Mouse (Mus musculus): Measurements from ENCODE around the gene Btbd2. TPM values are rescaled to one million over a fixed set of nuclear protein-coding genes. Genes with fewer than 3 reads are reported as not detected.

Btbd2 gene
- polyA plus RNA-seq, 1 experiment from 2014 or later = 80.6 TPM

DNA sequence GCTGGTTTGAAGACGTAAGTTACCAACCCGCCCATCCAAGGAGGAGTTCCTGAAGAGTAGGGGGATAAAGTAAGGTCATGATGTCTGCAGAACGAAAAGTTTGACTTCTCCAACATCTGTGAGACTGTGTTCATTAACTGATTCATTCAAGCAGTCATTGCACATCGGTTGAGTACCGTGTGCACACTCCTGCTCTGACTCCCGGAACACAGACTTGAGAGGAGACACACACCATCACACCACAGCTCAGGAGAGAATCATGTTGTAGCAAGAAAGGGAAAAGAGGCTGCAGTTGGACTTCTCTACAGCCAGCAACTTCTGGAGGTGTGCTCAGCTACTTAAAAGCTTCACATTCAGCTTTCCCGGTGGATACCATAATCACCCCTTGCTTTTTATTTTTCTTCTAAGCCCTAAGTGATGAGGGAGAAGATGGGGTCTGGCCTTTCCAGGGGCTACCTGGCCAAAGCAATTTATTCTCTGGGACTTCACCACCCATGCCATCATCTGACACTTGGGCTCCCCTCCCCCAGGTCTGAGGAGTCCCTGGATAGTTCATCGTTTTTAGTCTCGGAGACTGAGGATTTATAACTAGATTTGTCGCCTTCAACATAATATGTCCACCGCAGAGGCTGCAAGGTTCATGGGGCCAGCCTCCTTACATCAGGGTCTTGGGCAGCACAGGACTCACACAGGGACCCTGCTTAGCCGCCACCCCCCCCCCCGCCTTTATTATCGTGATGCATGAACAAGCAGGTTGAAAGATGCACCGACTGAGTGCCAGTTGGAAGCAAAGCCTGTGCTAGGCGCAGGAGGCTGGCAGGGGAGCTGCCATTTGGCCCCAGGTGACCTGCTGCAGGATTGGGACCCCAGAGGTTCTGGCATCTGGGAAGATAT, 35.8 kb downstream of the Btbd2 start:
- H3K9ac ChIP-seq (replicated peaks) = peak overlapping the region; percentile 65
- no peaks in the 10 kb centered on the region for H3K9me3 ChIP-seq
- peak overlapping the region; percentile 96 for H3K27ac ChIP-seq
- ATAC-seq = no peak
- no peaks in the 10 kb centered on the region for H3K27me3 ChIP-seq
- peak overlapping the region; percentile 70 for H3K4me2 ChIP-seq (replicated peaks)
- peaks cover 35% of the 10 kb centered on the region for H3K4me1 ChIP-seq (replicated peaks)
- peak overlapping the region; percentile 83 for H3K4me3 ChIP-seq (replicated peaks)
- 48% methylated on average over 16 of the region's 16 CpGs for WGBS
- peaks cover 4% of the 10 kb centered on the region for H3K36me3 ChIP-seq

DNA sequence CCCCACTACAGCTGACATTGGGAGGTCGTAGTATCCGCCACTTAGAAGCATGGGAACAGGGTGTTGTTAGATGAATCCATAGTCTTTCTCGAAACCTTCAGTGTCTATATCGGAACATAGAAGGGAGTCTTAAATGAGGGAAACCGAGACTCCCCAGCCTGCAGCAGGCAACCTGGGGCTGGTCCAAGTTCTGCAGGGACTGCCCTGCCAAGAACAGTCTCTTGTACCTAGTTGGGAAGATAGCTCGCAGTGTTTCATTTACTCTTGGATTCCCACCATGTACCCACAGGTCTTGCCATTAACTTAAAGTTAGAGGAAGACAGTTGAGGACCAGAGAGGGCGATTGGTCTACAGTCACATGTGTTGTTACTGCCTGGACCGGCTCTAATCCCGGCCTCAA, 36.5 kb downstream of the Btbd2 start:
- Histone ChIP-seq H3K27ac (no peak overlapping the region), H3K9ac (replicated peaks) (no peak overlapping the region), H3K36me3 (peaks cover 11% of the 10 kb centered on the region), H3K9me3 (no peaks in the 10 kb centered on the region), H3K4me2 (replicated peaks) (no peak overlapping the region), H3K4me1 (replicated peaks) (peaks cover 29% of the 10 kb centered on the region), H3K27me3 (no peaks in the 10 kb centered on the region), H3K4me3 (replicated peaks) (no peak overlapping the region)
- WGBS = 89% methylated on average over 9 of the region's 9 CpGs
- no peak for ATAC-seq

DNA sequence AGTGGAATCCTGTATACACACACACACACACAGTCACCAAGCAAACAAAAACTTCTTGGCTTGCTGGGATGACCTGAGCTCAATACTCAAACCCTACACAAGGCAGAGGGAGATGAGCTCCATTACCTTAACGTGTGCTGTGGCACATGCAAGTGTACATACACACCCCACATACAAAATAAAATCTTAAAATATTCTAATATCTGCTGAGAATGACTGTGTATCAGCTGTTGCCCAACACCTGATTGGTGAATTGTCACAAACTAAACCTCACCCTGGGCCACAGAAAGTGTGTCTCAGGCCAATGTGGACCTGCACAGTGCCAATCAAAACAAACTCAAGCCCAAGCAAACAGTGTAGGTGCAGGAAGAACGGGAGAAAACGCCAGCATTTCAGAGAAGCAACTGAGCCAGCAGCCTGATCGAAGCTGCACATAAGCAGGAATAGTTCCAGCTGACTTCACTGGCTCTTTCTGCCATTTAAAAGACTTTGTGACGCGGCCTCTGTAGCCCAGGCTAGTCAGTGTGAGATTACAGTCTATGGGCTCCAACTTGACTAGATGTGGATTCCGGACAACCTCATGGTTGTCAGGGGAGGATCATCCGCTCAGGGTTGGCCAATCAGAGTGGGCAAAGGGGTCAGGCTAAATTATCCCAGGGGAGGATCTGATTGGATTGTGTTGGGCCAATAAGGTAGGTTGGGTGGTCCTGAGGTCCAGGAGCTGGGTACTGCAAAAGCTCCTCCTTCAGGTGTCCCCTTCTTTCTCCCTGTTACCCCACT, 37.2 kb downstream of the Btbd2 start:
- Histone ChIP-seq H3K36me3 (peaks cover 18% of the 10 kb centered on the region), H3K4me3 (replicated peaks) (no peak overlapping the region), H3K4me2 (replicated peaks) (no peak overlapping the region), H3K27me3 (no peaks in the 10 kb centered on the region), H3K27ac (no peak overlapping the region), H3K9me3 (no peaks in the 10 kb centered on the region), H3K4me1 (replicated peaks) (peaks cover 22% of the 10 kb centered on the region), H3K9ac (replicated peaks) (no peak overlapping the region)
- WGBS = 32% methylated on average over 8 of the region's 8 CpGs
- ATAC-seq = no peak

DNA sequence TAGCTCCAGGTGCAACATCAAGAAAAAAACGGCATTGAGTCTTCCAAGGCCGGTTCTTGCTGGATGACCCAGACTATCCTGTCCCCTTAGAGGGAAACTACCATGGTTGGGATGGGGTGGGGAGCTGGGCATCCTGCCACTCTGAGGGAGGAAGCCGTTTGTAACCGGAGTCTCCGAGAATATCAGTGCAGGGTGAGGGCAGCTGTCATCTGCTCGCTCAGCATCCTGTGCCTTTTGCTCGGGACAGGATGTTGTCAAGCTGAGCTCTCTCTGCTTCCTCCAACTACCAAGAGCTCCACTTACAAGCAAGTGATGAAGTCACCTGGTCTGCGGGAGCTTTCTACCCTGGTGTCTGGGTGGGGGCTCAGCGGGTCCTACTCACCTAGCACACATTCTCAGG, 38.7 kb downstream of the Btbd2 start:
- Histone ChIP-seq H3K36me3 (peaks cover 31% of the 10 kb centered on the region), H3K27ac (no peak overlapping the region), H3K9me3 (no peaks in the 10 kb centered on the region), H3K27me3 (no peaks in the 10 kb centered on the region), H3K9ac (replicated peaks) (no peak overlapping the region), H3K4me2 (replicated peaks) (no peak overlapping the region), H3K4me1 (replicated peaks) (peaks cover 8% of the 10 kb centered on the region), H3K4me3 (replicated peaks) (no peak overlapping the region)
- ATAC-seq = no peak
- WGBS = 86% methylated on average over 9 of the region's 9 CpGs

DNA sequence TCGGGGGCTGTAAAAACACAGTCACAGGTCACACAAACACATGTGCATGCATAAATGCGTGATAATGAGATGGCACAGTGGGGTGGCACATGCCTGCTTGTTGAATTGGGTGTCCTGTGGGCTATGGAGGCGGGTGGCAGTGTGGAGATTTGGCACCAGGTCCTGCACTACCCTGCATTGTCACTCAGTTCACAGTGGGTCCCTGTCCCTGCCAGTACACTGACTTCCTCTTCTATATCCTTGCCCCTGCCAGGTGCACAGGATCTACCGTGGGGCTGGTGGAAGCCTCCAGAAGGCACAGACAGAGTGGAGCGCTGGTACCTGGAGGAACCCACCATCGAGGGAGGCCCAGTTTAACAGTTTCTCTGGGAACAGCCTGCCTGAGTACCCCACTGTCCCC, 42.5 kb downstream of the Btbd2 start:
- no peak overlapping the region for H3K9ac ChIP-seq (replicated peaks)
- 89% methylated on average over 6 of the region's 6 CpGs for WGBS

DNA sequence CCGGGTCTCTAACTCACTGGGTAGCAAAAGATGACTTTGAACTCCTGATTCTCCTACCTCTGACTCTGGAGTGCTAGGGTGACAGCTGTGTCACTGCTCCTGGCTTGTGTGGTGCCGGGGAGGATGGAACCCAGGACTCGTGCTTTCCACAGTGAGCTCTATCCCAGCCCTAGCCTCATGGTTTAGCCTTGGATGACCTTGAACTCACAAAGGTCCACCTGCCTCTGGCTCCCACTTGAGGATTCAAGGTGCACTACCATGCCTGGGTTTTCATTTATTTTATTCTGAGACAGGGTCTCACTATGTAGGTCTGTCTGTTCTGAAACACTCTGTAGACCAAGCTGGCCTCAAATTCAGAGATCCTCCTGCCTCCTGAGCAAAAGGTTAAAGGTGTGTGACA, 43.0 kb downstream of the Btbd2 start:
- no peak for ATAC-seq
- H3K9me3 ChIP-seq = no peaks in the 10 kb centered on the region
- no peak overlapping the region for H3K27ac ChIP-seq
- no peaks in the 10 kb centered on the region for H3K27me3 ChIP-seq
- H3K36me3 ChIP-seq = peaks cover 56% of the 10 kb centered on the region
- WGBS = 81% methylated on average over 3 of the region's 3 CpGs
- no peak overlapping the region for H3K9ac ChIP-seq (replicated peaks)
- no peak overlapping the region for H3K4me3 ChIP-seq (replicated peaks)
- H3K4me1 ChIP-seq (replicated peaks) = no peaks in the 10 kb centered on the region
- no peak overlapping the region for H3K4me2 ChIP-seq (replicated peaks)

More for the DNA sequence above, 42.5 kb downstream of the Btbd2 start:
- H3K4me1 ChIP-seq (replicated peaks) = no peaks in the 10 kb centered on the region
- H3K36me3 ChIP-seq = peaks cover 51% of the 10 kb centered on the region
- no peak overlapping the region for H3K27ac ChIP-seq
- H3K27me3 ChIP-seq = no peaks in the 10 kb centered on the region
- H3K4me3 ChIP-seq (replicated peaks) = no peak overlapping the region
- no peaks in the 10 kb centered on the region for H3K9me3 ChIP-seq
- no peak overlapping the region for H3K4me2 ChIP-seq (replicated peaks)
- no peak for ATAC-seq

- H3K27ac ChIP-seq = no peak overlapping the region
- H3K9ac ChIP-seq (replicated peaks) = no peak overlapping the region
- ATAC-seq = no peak
- H3K9me3 ChIP-seq = no peaks in the 10 kb centered on the region
- H3K4me1 ChIP-seq (replicated peaks) = no peaks in the 10 kb centered on the region
- H3K36me3 ChIP-seq = peaks cover 75% of the 10 kb centered on the region
- 98% methylated on average over 3 of the region's 3 CpGs for WGBS
- H3K4me3 ChIP-seq (replicated peaks) = no peak overlapping the region
- no peak overlapping the region for H3K4me2 ChIP-seq (replicated peaks)
- no peaks in the 10 kb centered on the region for H3K27me3 ChIP-seq
These were observed 45.0 kb downstream of the Btbd2 start for GRCm38 (mm10) chr10:80611905-80612304.

DNA sequence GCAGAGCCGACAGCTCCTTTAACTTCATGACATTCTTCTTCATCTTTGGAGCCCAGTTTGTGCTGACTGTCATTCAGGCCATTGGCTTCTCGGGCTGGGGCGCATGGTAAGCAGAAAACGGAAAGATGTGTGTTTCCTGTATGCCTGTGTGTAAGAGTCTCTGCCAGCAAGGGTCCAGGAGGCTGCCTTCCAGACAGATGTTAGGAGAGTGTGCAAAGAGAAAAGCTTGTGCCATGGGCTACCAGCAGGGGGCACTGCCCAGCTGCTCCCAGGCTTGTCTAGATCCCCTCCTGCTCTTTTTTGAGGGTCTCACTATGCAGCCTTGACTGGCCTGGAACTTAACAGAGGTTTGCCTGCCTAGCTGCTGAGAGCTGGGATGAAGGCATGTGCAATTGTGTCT, 45.8 kb downstream of the Btbd2 start:
- 83% methylated on average over 4 of the region's 4 CpGs for WGBS
- H3K9me3 ChIP-seq = no peaks in the 10 kb centered on the region
- no peak overlapping the region for H3K9ac ChIP-seq (replicated peaks)
- H3K36me3 ChIP-seq = peaks cover 80% of the 10 kb centered on the region
- no peaks in the 10 kb centered on the region for H3K4me1 ChIP-seq (replicated peaks)
- no peak overlapping the region for H3K27ac ChIP-seq
- H3K27me3 ChIP-seq = no peaks in the 10 kb centered on the region
- H3K4me2 ChIP-seq (replicated peaks) = no peak overlapping the region
- H3K4me3 ChIP-seq (replicated peaks) = no peak overlapping the region
- ATAC-seq = 0 out of 2 replicates have a peak, but pooled peaks have one; percentile 28

GRCm38 (mm10) chr10:80610116-80610785, 46.6 kb downstream of the Btbd2 start:
- Histone ChIP-seq H3K9me3 (no peaks in the 10 kb centered on the region), H3K4me3 (replicated peaks) (no peak overlapping the region), H3K9ac (replicated peaks) (no peak overlapping the region)

DNA sequence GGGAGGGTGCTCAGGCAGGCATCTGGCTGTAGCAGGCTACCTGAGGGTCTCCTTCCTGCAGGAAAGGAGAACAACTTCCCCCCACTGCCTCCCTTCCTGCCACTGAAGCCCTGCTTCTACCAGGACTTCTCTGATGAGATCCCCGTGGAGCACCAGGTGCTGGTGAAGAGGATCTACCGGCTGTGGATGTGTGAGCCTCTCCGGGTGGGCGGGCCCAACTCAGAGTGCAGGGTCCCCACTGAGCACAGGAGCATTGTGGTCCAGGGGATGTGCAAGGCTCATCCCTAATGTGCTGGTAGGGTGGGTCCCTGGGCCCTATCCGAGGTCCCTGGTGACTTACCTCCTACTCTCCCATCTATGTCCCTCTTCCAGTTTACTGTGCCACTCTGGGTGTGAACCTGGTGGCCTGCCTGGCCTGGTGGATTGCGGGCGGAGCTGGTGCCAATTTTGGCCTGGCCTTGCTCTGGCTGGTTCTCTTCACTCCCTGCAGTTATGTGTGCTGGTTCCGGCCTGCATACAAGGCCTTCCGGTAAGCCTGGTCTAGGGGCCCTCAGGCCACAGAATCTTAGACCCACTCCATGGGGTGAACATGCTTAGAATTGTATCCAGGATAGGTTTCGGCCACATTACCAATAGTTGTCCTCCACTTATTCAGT, 47.5 kb downstream of the Btbd2 start:
- Histone ChIP-seq H3K4me1 (replicated peaks) (peaks cover 3% of the 10 kb centered on the region), H3K9me3 (no peaks in the 10 kb centered on the region), H3K9ac (replicated peaks) (no peak overlapping the region), H3K36me3 (peaks cover 64% of the 10 kb centered on the region), H3K4me2 (replicated peaks) (no peak overlapping the region), H3K4me3 (replicated peaks) (no peak overlapping the region), H3K27me3 (no peaks in the 10 kb centered on the region), H3K27ac (no peak overlapping the region)
- ATAC-seq = no peak
- 89% methylated on average over 10 of the region's 10 CpGs for WGBS

More at GRCm38 (mm10) chr10:80610116-80610785, 46.6 kb downstream of the Btbd2 start:
- no peaks in the 10 kb centered on the region for H3K27me3 ChIP-seq
- 92% methylated on average over 9 of the region's 9 CpGs for WGBS
- no peak overlapping the region for H3K27ac ChIP-seq
- no peaks in the 10 kb centered on the region for H3K4me1 ChIP-seq (replicated peaks)
- no peak for ATAC-seq
- H3K36me3 ChIP-seq = peaks cover 73% of the 10 kb centered on the region
- no peak overlapping the region for H3K4me2 ChIP-seq (replicated peaks)

DNA sequence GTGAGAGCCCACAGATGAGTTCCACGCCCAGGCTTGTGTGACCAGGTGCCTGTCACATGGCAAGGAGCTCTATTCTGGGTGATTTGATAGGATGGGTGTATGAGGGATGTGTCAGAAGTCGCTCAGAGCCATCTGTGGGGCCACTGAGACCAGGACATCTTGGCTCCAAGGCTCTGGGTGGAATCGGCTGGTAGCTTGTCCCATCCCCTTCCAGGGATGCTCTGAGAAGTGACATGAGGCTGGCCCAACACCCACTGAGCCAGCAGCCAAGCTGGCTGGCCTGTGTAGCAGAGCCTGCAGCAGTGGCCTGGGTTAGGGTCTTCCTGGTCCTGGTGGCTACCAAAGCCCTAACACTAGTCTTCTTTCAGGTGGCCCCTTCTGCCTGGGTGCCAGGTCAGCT, 48.4 kb downstream of the Btbd2 start:
- Histone ChIP-seq H3K4me3 (replicated peaks) (no peak overlapping the region), H3K4me2 (replicated peaks) (no peak overlapping the region), H3K27ac (no peak overlapping the region), H3K36me3 (peaks cover 56% of the 10 kb centered on the region), H3K27me3 (no peaks in the 10 kb centered on the region), H3K9ac (replicated peaks) (no peak overlapping the region), H3K4me1 (replicated peaks) (peaks cover 13% of the 10 kb centered on the region), H3K9me3 (no peaks in the 10 kb centered on the region)
- no peak for ATAC-seq
- WGBS = 93% methylated on average over 3 of the region's 3 CpGs
